In the genomic region with DNA sequence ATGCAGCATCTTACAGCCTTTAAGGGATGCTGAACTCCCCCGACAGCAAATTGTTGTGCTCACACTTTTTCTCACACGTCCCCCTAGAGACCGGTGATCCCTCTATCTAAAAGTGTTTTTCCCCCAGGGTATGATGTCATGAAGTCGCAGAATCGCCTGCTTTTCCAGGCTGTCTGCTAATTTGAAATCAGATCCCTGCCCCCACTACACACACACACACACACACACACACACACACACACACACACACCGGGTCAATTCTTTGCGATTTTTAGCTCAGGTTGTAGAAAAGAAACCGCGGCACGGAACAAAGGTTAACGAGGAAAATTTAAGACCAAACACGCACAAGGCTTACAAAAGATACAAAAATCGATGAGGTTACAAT, we compare ENCODE assay signal across 8 mouse cellular contexts. TPM values are rescaled to one million over a fixed set of nuclear protein-coding genes. Genes with fewer than 3 reads are reported as not detected.
DNase-seq lines count a peak whose midpoint lies in the region; ATAC-seq lines count a peak whose summit lies in the region.

No protein-coding gene starts in this region.

- H3K4me3 ChIP-seq in embryonic facial prominence, embryonic 12.5 days = peak overlapping the region; percentile 72
- peak overlapping the region; percentile 93 for H3K4me3 ChIP-seq in hindbrain, embryonic 16.5 days (ENCODE audit: low read length)
- peak overlapping the region; percentile 94 for H3K4me3 ChIP-seq in midbrain, embryonic 16.5 days (ENCODE audit: low read depth, low read length)

- H3K27me3 ChIP-seq in embryonic facial prominence, embryonic 12.5 days = peaks cover 10% of the 10 kb centered on the region
- H3K27me3 ChIP-seq in hindbrain, embryonic 16.5 days (replicated peaks; ENCODE audit: control insufficient read depth, insufficient read depth, low read length) = no peaks in the 10 kb centered on the region
- no peaks in the 10 kb centered on the region for H3K27me3 ChIP-seq in midbrain, embryonic 16.5 days (ENCODE audit: control insufficient read depth, insufficient read depth, low read depth, low read length)

- peak overlapping the region; percentile 83 for H3K4me2 ChIP-seq in embryonic facial prominence, embryonic 12.5 days (replicated peaks)
- peak overlapping the region; percentile 77 for H3K4me2 ChIP-seq in hindbrain, embryonic 16.5 days (ENCODE audit: low read length)
- H3K4me2 ChIP-seq in midbrain, embryonic 16.5 days (ENCODE audit: low read length) = peak overlapping the region; percentile 70

- DNase-seq in kidney, postnatal 36 days = peak; percentile 29 to 49
- DNase-seq in kidney, postnatal 4 days = no peak
- DNase-seq in layer of hippocampus, adult 9-11 months = no peak
- no peak for DNase-seq in Muller cell, postnatal 12 days (ENCODE audit: inconsistent ontology term)
- no peak for DNase-seq in urinary bladder, postnatal 4 days (ENCODE audit: low spot score in 2 of 2)

- no peaks in the 10 kb centered on the region for H3K9me3 ChIP-seq in embryonic facial prominence, embryonic 12.5 days
- no peaks in the 10 kb centered on the region for H3K9me3 ChIP-seq in hindbrain, embryonic 16.5 days (ENCODE audit: control insufficient read depth, low read length)
- no peaks in the 10 kb centered on the region for H3K9me3 ChIP-seq in midbrain, embryonic 16.5 days (replicated peaks; ENCODE audit: control insufficient read depth, low read length, poor library complexity, severe bottlenecking)

- H3K9ac ChIP-seq in embryonic facial prominence, embryonic 12.5 days = peak overlapping the region; percentile 65
- peak overlapping the region; percentile 95 for H3K9ac ChIP-seq in hindbrain, embryonic 16.5 days (ENCODE audit: low read depth, low read length)
- H3K9ac ChIP-seq in midbrain, embryonic 16.5 days (ENCODE audit: low read depth, low read length) = peak overlapping the region; percentile 98

- ATAC-seq in embryonic facial prominence, embryonic 12.5 days (ENCODE audit: insufficient number of reproducible peaks, insufficient read depth, low FRiP score, low TSS enrichment) = 0 out of 2 replicates have a peak, but pooled peaks have one; percentile 7
- ATAC-seq in hindbrain, embryonic 16.5 days = no peak; the same call in 1 of the 2 replicates
- ATAC-seq in midbrain, embryonic 16.5 days = no peak

- H3K27ac ChIP-seq in embryonic facial prominence, embryonic 12.5 days = no peak overlapping the region
- peak overlapping the region; percentile 92 for H3K27ac ChIP-seq in hindbrain, embryonic 16.5 days (ENCODE audit: low read depth, low read length)
- peak overlapping the region; percentile 94 for H3K27ac ChIP-seq in midbrain, embryonic 16.5 days (ENCODE audit: low read length)

- H3K4me1 ChIP-seq in embryonic facial prominence, embryonic 12.5 days = no peaks in the 10 kb centered on the region
- peaks cover 18% of the 10 kb centered on the region for H3K4me1 ChIP-seq in hindbrain, embryonic 16.5 days (ENCODE audit: control insufficient read depth, insufficient read depth, low read depth, low read length)
- H3K4me1 ChIP-seq in midbrain, embryonic 16.5 days (ENCODE audit: control insufficient read depth, insufficient read depth, low read length) = peaks cover 28% of the 10 kb centered on the region

- H3K36me3 ChIP-seq in embryonic facial prominence, embryonic 12.5 days = no peaks in the 10 kb centered on the region
- no peaks in the 10 kb centered on the region for H3K36me3 ChIP-seq in hindbrain, embryonic 16.5 days (ENCODE audit: control insufficient read depth, insufficient read depth, low read length)
- H3K36me3 ChIP-seq in midbrain, embryonic 16.5 days (ENCODE audit: control insufficient read depth, insufficient read depth, low read length) = no peaks in the 10 kb centered on the region

- WGBS in embryonic facial prominence, embryonic 12.5 days = 3% methylated on average over 13 of the region's 13 CpGs
- WGBS in hindbrain, embryonic 16.5 days = 3% methylated on average over 13 of the region's 13 CpGs
- 2% methylated on average over 13 of the region's 13 CpGs for WGBS in midbrain, embryonic 16.5 days

RNA-seq across cellular contexts. Expression of gene Dmxl2, which starts 0.7 kb away (rescaled TPM):
- 8.6 and 9.2 TPM in 2 replicates for polyA plus RNA-seq in embryonic facial prominence, embryonic 12.5 days (2016; fragmentation: Nextera tagmentation; extraction: Ambion mirVana)
- polyA plus RNA-seq in hindbrain, embryonic 16.5 days (2015; fragmentation: Nextera tagmentation; extraction: Ambion mirVana) = 52.8 and 65.4 TPM in 2 replicates
- polyA plus RNA-seq in midbrain, embryonic 16.5 days (2015; fragmentation: Nextera tagmentation; extraction: Ambion mirVana) = 53.4 and 59.3 TPM in 2 replicates

RNA-seq across cellular contexts. Expression of gene Sh2d7, which starts 36.7 kb away (rescaled TPM):
- polyA plus RNA-seq in embryonic facial prominence, embryonic 12.5 days (2016; fragmentation: Nextera tagmentation; extraction: Ambion mirVana) = 0.20 TPM in 1 of 2 replicates, not detected in the other
- 0.05 TPM in 1 of 2 replicates, not detected in the other for polyA plus RNA-seq in hindbrain, embryonic 16.5 days (2015; fragmentation: Nextera tagmentation; extraction: Ambion mirVana)
- not detected in 2 replicates for polyA plus RNA-seq in midbrain, embryonic 16.5 days (2015; fragmentation: Nextera tagmentation; extraction: Ambion mirVana)

RNA-seq across cellular contexts. Expression of gene Cib2, which starts 57.9 kb away (rescaled TPM):
- 22.1 and 24.0 TPM in 2 replicates for polyA plus RNA-seq in embryonic facial prominence, embryonic 12.5 days (2016; fragmentation: Nextera tagmentation; extraction: Ambion mirVana)
- 61.7 and 78.6 TPM in 2 replicates for polyA plus RNA-seq in hindbrain, embryonic 16.5 days (2015; fragmentation: Nextera tagmentation; extraction: Ambion mirVana)
- polyA plus RNA-seq in midbrain, embryonic 16.5 days (2015; fragmentation: Nextera tagmentation; extraction: Ambion mirVana) = 54.6 and 60.3 TPM in 2 replicates

Comparison
In these comparisons a context has a peak if more than half of its experiments do, and no peak if none do; other contexts are left out.
1. DNase-seq: peak in kidney, postnatal 36 days (2 of 2); none in kidney, postnatal 4 days (0 of 2), layer of hippocampus, adult 9-11 months (single experiment), Muller cell, postnatal 12 days (single experiment) and urinary bladder, postnatal 4 days (0 of 2).
2. Peak in every context shown above with its lines, with median percentiles within 50 percentile points of each other: H3K4me2 ChIP-seq, H3K4me3 ChIP-seq and H3K9ac ChIP-seq.